Mouse (Mus musculus) brain, embryonic 14.5 days (tissue): ENCODE results near the gene Tst. TPM values are rescaled to one million over a fixed set of nuclear protein-coding genes. Genes with fewer than 3 reads are reported as not detected.
A peak's percentile ranks its signal among the peaks of the same experiment; 100 is the strongest.

Experiments
- DNase-seq: peaks from one replicate; pipeline ENCODE4 v3.0.0-alpha.2; 2011; ENCODE audit warnings: low read depth
- CTCF ChIP-seq: fragments of 200-500 bp; IDR thresholded peaks from 2 replicates; pipeline ENCODE4 v1.5.1; 2012; ENCODE audit warnings: inconsistent platforms, mild to moderate bottlenecking, moderate library complexity, borderline replicate concordance; ENCODE audit not compliant: insufficient read depth, insufficient read length; ENCODE audit errors: extremely low read depth
- POLR2A ChIP-seq: fragments of 200-500 bp; IDR thresholded peaks from 2 replicates; pipeline ENCODE4 v1.6.1; 2012; ENCODE audit warnings: mild to moderate bottlenecking, inconsistent platforms, borderline replicate concordance; ENCODE audit not compliant: poor library complexity, insufficient read depth, insufficient read length, severe bottlenecking; ENCODE audit errors: extremely low read depth
- polyA plus RNA-seq: library from polyadenylated mRNA; depleted of rRNA; stranded (reverse); fragments of >200 nt; gene quantifications from 2 replicates; pipeline ENCODE4 v1.2.3, GENCODE M21; 2012

The Tst gene
- polyA plus RNA-seq, 1 experiment = 12.4 TPM

DNA sequence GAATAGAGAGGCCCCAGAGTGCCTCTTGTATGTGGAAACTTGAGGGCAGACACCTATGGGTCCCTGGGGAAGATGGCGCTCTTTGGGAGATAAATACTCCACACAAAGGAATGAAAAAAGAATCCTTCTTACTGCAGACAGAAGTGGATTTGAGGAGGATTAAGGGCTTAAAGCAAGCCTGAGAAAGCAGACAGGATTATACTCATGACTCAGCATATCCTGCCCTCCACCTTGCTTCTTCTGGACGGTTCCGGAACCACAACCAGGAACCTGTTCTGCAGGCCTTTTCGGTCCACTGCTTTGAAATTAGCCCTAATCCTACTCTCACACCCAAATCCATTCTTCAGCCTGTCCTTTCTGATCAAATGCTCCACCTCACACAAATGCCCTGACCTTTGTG lies 23.6 kb downstream of the Tst start:
- TF ChIP-seq CTCF (no peak), POLR2A (no peak)
- no peak for DNase-seq

GRCm38 (mm10) chr15:78380741-78381140 lies 25.0 kb downstream of the Tst start:
- DNase-seq = peak; percentile 67

GRCm38 (mm10) chr15:78380208-78380607 lies 25.5 kb downstream of the Tst start:
- TF ChIP-seq POLR2A = no peak
- TF ChIP-seq CTCF = no peak
- DNase-seq = no peak

More at GRCm38 (mm10) chr15:78380741-78381140, 25.0 kb downstream of the Tst start:
- TF ChIP-seq POLR2A (no peak), CTCF (no peak)

- TF ChIP-seq CTCF = no peak
- no peak for DNase-seq
Measured at GRCm38 (mm10) chr15:78378556-78378955, 27.2 kb downstream of the Tst start.

DNA sequence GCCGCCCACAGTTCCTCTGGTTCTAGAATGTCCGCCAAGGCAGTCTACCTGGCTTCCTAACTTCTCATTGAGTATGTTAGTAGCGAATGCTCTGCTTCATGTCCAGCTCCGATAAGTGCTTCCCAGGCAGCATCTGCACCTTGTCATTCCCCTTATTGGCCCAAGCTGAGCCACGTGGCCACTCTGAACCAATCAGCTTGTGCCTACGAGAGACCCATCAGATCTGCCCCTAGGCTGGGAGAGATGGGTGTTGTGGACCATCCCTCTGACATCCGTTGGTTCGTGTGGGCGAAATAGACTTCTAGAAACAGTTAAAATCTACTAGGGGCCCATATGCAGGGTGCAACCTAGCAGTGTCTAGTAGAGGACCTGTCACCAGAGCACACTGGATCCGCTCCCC lies 27.8 kb downstream of the Tst start:
- DNase-seq = no peak
- TF ChIP-seq CTCF (no peak), POLR2A (no peak)

DNA sequence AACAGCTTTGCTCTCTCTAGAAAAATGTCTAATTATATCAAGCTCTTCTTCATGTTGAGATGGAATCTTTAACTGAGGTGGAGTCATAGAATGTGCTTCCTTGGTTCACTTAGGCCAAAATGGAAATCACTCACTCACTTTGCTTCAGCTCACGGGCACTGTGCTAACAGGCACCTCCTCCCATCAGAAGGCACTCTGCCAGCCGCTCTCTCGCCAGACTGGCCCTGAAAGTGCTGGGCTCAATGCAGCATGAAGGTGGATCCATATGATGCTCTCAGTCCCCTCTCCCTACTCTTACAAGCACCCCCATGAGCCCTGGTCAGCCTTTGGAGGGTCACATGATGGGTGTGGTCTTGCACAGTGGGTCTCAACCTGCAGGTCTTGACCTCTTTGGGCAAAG lies 31.5 kb downstream of the Tst start:
- peak; percentile 54 for DNase-seq
- TF ChIP-seq CTCF = no peak
- no peak for TF ChIP-seq POLR2A

- TF ChIP-seq CTCF (no peak), POLR2A (no peak)
- no peak for DNase-seq
Measured at GRCm38 (mm10) chr15:78372796-78373195, 32.9 kb downstream of the Tst start.

DNA sequence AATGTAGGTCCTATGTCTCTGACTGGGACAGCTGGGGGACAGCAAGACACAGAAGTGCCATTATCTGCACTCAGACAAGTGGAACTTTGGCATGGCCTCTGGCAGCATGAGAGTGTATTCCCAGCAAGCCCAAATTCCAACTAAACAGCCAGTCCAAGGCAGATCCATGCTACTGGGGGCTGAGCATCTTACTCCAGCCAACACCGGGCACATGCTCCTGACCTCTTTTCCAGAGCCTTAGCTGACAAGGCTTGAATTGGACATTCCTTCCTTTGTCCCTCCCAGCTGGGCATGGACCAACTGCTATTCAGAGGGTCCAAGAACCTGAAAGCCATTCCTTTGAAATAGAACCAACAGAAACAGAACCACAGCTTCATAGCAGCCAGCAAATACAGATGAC lies 36.1 kb downstream of the Tst start:
- TF ChIP-seq POLR2A (no peak), CTCF (no peak)
- DNase-seq = no peak

DNA sequence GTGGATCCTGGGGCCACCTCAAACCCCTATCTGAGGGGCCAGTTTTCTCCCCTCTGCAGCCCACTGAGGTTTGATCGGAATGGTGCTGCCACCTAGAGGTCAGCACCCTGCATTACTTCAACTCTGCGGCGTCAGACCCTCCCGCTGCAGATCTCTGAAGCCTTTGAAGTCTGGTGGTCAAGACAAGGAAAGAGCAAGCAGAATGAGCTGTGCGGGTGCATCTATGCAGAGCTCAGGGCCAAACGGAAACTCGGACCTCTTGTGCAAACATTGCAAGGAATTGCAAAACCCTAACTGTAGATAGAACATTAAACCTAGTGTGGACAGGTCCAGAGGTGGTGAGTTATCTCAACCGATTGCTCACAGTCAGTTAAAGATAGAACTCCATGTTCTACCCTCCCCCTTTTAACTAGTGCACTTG lies 36.8 kb downstream of the Tst start:
- peak; percentile 39 for DNase-seq
- TF ChIP-seq CTCF (peak; percentile 90), POLR2A (no peak)

GRCm38 (mm10) chr15:78367811-78368210 lies 37.9 kb downstream of the Tst start:
- TF ChIP-seq POLR2A = no peak
- DNase-seq = no peak

DNA sequence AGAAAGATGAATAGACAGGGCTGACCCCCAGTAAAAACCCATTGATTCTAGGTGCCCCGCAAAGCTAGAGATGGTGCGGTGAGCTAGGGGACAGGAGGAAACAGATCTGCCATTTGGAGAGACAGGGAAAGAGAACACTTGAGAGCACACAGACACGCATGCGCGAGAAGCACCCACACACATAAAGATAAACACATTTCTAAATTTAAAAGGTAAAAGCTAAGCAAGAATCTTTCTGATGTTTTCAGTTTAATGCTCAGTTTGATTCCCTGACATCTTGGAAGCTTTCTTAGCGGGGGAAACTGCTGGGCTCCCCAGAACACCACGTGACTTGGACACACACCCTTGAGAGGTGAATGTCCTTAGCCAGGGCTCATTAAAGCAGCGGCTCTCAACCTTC lies 38.8 kb downstream of the Tst start:
- DNase-seq = no peak
- TF ChIP-seq CTCF (no peak), POLR2A (no peak)

DNA sequence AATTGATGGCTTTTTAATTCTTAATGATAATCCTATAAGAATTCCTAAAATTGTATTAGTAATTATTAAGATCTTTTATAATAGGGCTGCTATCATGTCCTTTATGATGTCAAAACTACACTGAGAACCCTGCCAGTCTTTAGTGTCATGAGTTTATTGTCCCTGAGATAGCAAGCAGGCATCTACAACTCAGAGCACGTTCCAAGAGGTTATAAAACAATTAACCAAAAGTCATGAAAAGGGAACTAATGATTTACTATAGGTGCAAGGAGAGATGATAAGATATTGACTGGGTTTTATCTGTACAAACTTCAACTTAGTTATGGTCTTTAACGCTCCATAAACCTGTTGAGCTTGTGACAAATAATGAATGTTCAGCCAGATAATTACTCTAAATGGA lies 39.8 kb downstream of the Tst start:
- DNase-seq = no peak
- TF ChIP-seq POLR2A = no peak
- no peak for TF ChIP-seq CTCF

DNA sequence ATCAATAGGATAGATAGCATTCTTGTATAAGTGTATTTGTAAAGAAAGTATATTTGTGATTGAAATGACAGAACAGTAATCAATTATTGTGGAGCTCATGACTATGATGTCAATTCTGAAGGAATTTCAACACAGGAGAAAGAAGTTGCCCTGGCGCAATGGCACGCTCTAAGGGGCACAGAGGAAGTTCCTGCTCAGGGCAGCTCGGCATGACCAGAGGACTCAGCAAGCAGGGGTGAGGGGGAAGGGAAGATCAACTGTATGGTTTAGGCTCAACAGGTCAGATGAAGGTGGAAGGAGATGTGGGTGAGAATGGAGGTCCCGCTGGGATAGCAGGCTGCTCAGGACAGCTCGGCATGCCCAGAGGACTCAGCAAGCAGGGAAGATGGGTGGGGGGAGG lies 50.2 kb downstream of the Tst start:
- no peak for DNase-seq
- TF ChIP-seq CTCF (no peak), POLR2A (no peak)

DNA sequence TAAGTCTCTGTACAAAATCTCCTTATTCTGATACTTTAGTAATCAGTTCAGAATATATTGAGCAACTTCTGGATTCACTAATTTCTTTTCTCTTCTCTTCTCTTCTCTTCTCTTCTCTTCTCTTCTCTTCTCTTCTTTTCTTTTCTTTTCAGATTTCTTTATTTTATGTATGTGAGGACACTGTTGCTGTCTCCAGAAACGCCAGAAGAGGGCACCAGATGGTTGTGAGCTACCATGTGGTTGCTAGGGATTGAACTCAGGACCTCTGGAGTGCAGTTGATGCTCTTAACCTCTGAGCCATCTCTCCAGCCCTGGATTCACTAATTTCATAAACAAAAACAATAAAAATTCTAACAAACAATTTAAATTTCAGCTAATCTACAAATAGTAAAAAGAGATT lies 50.7 kb downstream of the Tst start:
- peak; percentile 40 for DNase-seq
- no peak for TF ChIP-seq POLR2A
- peak; percentile 50; the same call in 1 of the 2 replicates for TF ChIP-seq CTCF
